Mouse (Mus musculus): ENCODE data around the gene Dnase2a.

GRCm38 (mm10) chr8:84925557-84925956 is 17.2 kb downstream of the Dnase2a start:
- TF ChIP-seq EP300 (IDR thresholded peaks at IDR 0.05) (no peak), CTCF (IDR thresholded peaks at IDR 0.05) (no peak)

Measured in lung, postnatal 0 days (tissue).